Mouse (Mus musculus) liver, adult 2 months (tissue): Measurements from ENCODE around the gene Neu2.

Experiments used
- CTCF ChIP-seq: fragments of 200-500 bp; IDR thresholded peaks from 2 replicates; pipeline ENCODE4 v1.5.1; 2011; ENCODE audit warnings: low read depth, low read length, control low read depth
- POLR2A ChIP-seq: fragments of 200-500 bp; IDR thresholded peaks from 2 replicates; pipeline ENCODE4 v1.6.1; 2011; ENCODE audit warnings: low read length, control low read depth; ENCODE audit not compliant: insufficient read depth; ENCODE audit errors: extremely low read depth

DNA sequence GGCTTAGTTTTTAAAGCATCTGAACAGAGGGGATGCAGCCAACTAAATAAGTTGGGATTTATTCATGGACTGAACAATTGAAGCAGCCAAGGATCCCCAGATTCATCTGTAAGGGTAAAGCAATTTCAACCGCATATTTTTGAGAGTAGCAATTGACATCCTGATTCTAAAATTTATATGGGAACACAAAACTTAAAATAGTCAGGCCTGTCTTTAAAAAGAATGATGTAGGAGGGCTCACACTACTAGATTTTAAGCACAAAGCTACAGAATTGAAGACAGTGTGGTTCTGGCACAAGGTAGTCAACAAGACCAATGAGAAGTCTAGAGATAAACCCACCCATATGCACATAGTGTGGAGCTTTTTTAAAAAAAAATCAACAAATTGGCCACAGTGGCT, 27.3 kb downstream of the Neu2 start:
- TF ChIP-seq CTCF (no peak), POLR2A (no peak)
